Mouse (Mus musculus) embryonic facial prominence, embryonic 10.5 days (tissue): ENCODE measurements at regions not wholly inside any gene's neighbourhood (a gene's known extent, or its start where the extent isn't known, plus 50 kb on each side); places are given as distances from the start of the nearest gene placed in this dataset.

Experiments used
- DNase-seq: peaks from one replicate; pipeline ENCODE4 v3.0.0-alpha.2; 2017; ENCODE audit warnings: low spot score
- H3K27ac ChIP-seq: fragments of 300-500 bp; sonication (generic); replicated peaks from 2 replicates; pipeline ENCODE4 v1.5.1; 2016; ENCODE audit warnings: mild to moderate bottlenecking
- H3K27me3 ChIP-seq: fragments of 300-500 bp; sonication (generic); replicated peaks from 2 replicates; pipeline ENCODE4 v1.6.1; 2016; ENCODE audit warnings: low read depth, mild to moderate bottlenecking; ENCODE audit not compliant: poor library complexity, severe bottlenecking
- H3K36me3 ChIP-seq: fragments of 300-500 bp; sonication (generic); replicated peaks from 2 replicates; pipeline ENCODE4 v1.6.1; 2016; ENCODE audit warnings: mild to moderate bottlenecking, moderate library complexity
- H3K4me1 ChIP-seq: fragments of 300-500 bp; sonication (generic); 2 replicates; pipeline ENCODE4 v1.6.1; 2016
- H3K4me3 ChIP-seq: fragments of 300-500 bp; sonication (generic); 2 replicates; pipeline ENCODE4 v1.5.1; 2016; ENCODE audit warnings: mild to moderate bottlenecking, moderate library complexity
- H3K9me3 ChIP-seq: fragments of 300-500 bp; sonication (generic); 2 replicates; pipeline ENCODE4 v1.6.1; 2016; ENCODE audit warnings: mild to moderate bottlenecking
- WGBS: fragments of 180-500 bp; shearing (Covaris S2); methylation state at CpG from one replicate; pipeline ENCODE4 v1.1.7; 2016; 5-methylcytosine and 5-hydroxymethylcytosine counted together

- no peak for DNase-seq
- H3K27ac ChIP-seq = no peak overlapping the region
Observed at GRCm38 (mm10) chr3:106879994-106880393, 53.9 kb upstream of the Olfr266 start.

GRCm38 (mm10) chr3:106903198-106903597, 77.1 kb upstream of the Olfr266 start:
- Histone ChIP-seq H3K27me3 (no peaks in the 10 kb centered on the region), H3K4me1 (no peaks in the 10 kb centered on the region), H3K9me3 (no peaks in the 10 kb centered on the region), H3K36me3 (no peaks in the 10 kb centered on the region), H3K4me3 (no peak overlapping the region), H3K27ac (no peak overlapping the region)
- 54% methylated on average over 2 of the region's 2 CpGs for WGBS
- no peak for DNase-seq

More at GRCm38 (mm10) chr3:106879994-106880393, 53.9 kb upstream of the Olfr266 start:
- H3K27me3 ChIP-seq = no peaks in the 10 kb centered on the region
- H3K36me3 ChIP-seq = no peaks in the 10 kb centered on the region
- H3K4me3 ChIP-seq = no peak overlapping the region
- H3K9me3 ChIP-seq = no peaks in the 10 kb centered on the region
- H3K4me1 ChIP-seq = no peaks in the 10 kb centered on the region

- Histone ChIP-seq H3K27ac (no peak overlapping the region), H3K36me3 (no peaks in the 10 kb centered on the region), H3K4me3 (no peak overlapping the region), H3K4me1 (no peaks in the 10 kb centered on the region), H3K9me3 (no peaks in the 10 kb centered on the region), H3K27me3 (no peaks in the 10 kb centered on the region)
- DNase-seq = no peak
- WGBS = 83% methylated on average over 3 of the region's 3 CpGs
Observed at GRCm38 (mm10) chr3:106906668-106907067, 80.6 kb upstream of the Olfr266 start.

- H3K27me3 ChIP-seq = no peaks in the 10 kb centered on the region
- H3K36me3 ChIP-seq = no peaks in the 10 kb centered on the region
- no peaks in the 10 kb centered on the region for H3K4me1 ChIP-seq
- peaks cover 18% of the 10 kb centered on the region; the same call in 1 of the 2 replicates for H3K9me3 ChIP-seq
- no peak overlapping the region for H3K27ac ChIP-seq
- no peak overlapping the region for H3K4me3 ChIP-seq
- no peak for DNase-seq
Observed at GRCm38 (mm10) chr3:106936067-106936466, 99.9 kb upstream of the Kcna3 start.

GRCm38 (mm10) chr3:106940095-106940494, 95.9 kb upstream of the Kcna3 start:
- H3K36me3 ChIP-seq = no peaks in the 10 kb centered on the region
- H3K27ac ChIP-seq = no peak overlapping the region
- 71% methylated on average over 3 of the region's 3 CpGs for WGBS
- peaks cover 5% of the 10 kb centered on the region; the same call in 1 of the 2 replicates for H3K9me3 ChIP-seq
- H3K27me3 ChIP-seq = no peaks in the 10 kb centered on the region
- no peak overlapping the region for H3K4me3 ChIP-seq
- DNase-seq = no peak
- no peaks in the 10 kb centered on the region for H3K4me1 ChIP-seq

- H3K4me1 ChIP-seq = peaks cover 11% of the 10 kb centered on the region
- H3K27me3 ChIP-seq = no peaks in the 10 kb centered on the region
- H3K27ac ChIP-seq = no peak overlapping the region
- WGBS = 19% methylated on average over 9 of the region's 9 CpGs
- DNase-seq = peak; percentile 11
- no peaks in the 10 kb centered on the region for H3K36me3 ChIP-seq
- H3K4me3 ChIP-seq = no peak overlapping the region
- H3K9me3 ChIP-seq = no peaks in the 10 kb centered on the region
Observed at GRCm38 (mm10) chr3:106955555-106956446, 80.2 kb upstream of the Kcna3 start.

- Histone ChIP-seq H3K27me3 (no peaks in the 10 kb centered on the region), H3K4me1 (peaks cover 11% of the 10 kb centered on the region), H3K9me3 (no peaks in the 10 kb centered on the region), H3K4me3 (no peak overlapping the region), H3K36me3 (no peaks in the 10 kb centered on the region), H3K27ac (no peak overlapping the region)
- WGBS = 51% methylated on average over 7 of the region's 7 CpGs
- DNase-seq = no peak
Observed at GRCm38 (mm10) chr3:106957162-106957895, 78.6 kb upstream of the Kcna3 start.

GRCm38 (mm10) chr3:106958194-106958593, 77.8 kb upstream of the Kcna3 start:
- no peaks in the 10 kb centered on the region for H3K36me3 ChIP-seq
- H3K4me1 ChIP-seq = peaks cover 11% of the 10 kb centered on the region
- no peaks in the 10 kb centered on the region for H3K9me3 ChIP-seq
- H3K27ac ChIP-seq = no peak overlapping the region
- WGBS = 82% methylated on average over 2 of the region's 2 CpGs
- H3K27me3 ChIP-seq = no peaks in the 10 kb centered on the region
- DNase-seq = no peak
- H3K4me3 ChIP-seq = no peak overlapping the region

- Histone ChIP-seq H3K4me3 (no peak overlapping the region), H3K36me3 (no peaks in the 10 kb centered on the region), H3K27ac (no peak overlapping the region), H3K9me3 (no peaks in the 10 kb centered on the region), H3K27me3 (no peaks in the 10 kb centered on the region), H3K4me1 (peaks cover 10% of the 10 kb centered on the region)
- WGBS = 64% methylated on average over 1 of the region's 1 CpGs
- no peak for DNase-seq
Observed at GRCm38 (mm10) chr3:106960596-106960995, 75.4 kb upstream of the Kcna3 start.

- H3K27ac ChIP-seq = no peak overlapping the region
- WGBS = 47% methylated on average over 2 of the region's 2 CpGs
Observed at GRCm38 (mm10) chr3:106962466-106962865, 73.5 kb upstream of the Kcna3 start.

GRCm38 (mm10) chr3:106966198-106966597, 69.8 kb upstream of the Kcna3 start:
- H3K4me3 ChIP-seq = no peak overlapping the region
- WGBS = 69% methylated on average over 2 of the region's 2 CpGs
- no peak overlapping the region for H3K27ac ChIP-seq
- no peaks in the 10 kb centered on the region for H3K4me1 ChIP-seq
- DNase-seq = no peak
- no peaks in the 10 kb centered on the region for H3K36me3 ChIP-seq
- no peaks in the 10 kb centered on the region for H3K27me3 ChIP-seq
- no peaks in the 10 kb centered on the region for H3K9me3 ChIP-seq

More at GRCm38 (mm10) chr3:106962466-106962865, 73.5 kb upstream of the Kcna3 start:
- H3K9me3 ChIP-seq = no peaks in the 10 kb centered on the region
- no peaks in the 10 kb centered on the region for H3K4me1 ChIP-seq
- no peaks in the 10 kb centered on the region for H3K36me3 ChIP-seq
- DNase-seq = peak; percentile 42
- no peaks in the 10 kb centered on the region for H3K27me3 ChIP-seq
- H3K4me3 ChIP-seq = no peak overlapping the region

GRCm38 (mm10) chr3:106967479-106967878, 68.5 kb upstream of the Kcna3 start:
- no peak for DNase-seq
- no peaks in the 10 kb centered on the region for H3K4me1 ChIP-seq
- WGBS = 95% methylated on average over 1 of the region's 1 CpGs

More at GRCm38 (mm10) chr3:106967479-106967878, 68.5 kb upstream of the Kcna3 start:
- Histone ChIP-seq H3K9me3 (no peaks in the 10 kb centered on the region), H3K27ac (no peak overlapping the region), H3K36me3 (no peaks in the 10 kb centered on the region), H3K27me3 (no peaks in the 10 kb centered on the region), H3K4me3 (no peak overlapping the region)
